Mouse (Mus musculus) layer of hippocampus, postnatal 25 days (tissue): ENCODE results near the gene Ccdc27. TPM values are rescaled to one million over a fixed set of nuclear protein-coding genes. Genes with fewer than 3 reads are reported as not detected.

Source experiments
- DNase-seq, 2 experiments: peaks; one replicate each; pipeline ENCODE4 v3.0.0; 2022; ENCODE audit warnings: mixed read lengths in 2 of 2, low spot score in 1 of 2; ENCODE audit errors: extremely low spot score in 1 of 2
- total RNA-seq, 2 experiments: library from RNA; stranded (reverse); gene quantifications; 2 replicates each; pipeline ENCODE4 v1.2.3; 2021

Gene Ccdc27
- total RNA-seq, 2 experiments from 2014 or later, result 0.66 to 1.1 TPM

DNA sequence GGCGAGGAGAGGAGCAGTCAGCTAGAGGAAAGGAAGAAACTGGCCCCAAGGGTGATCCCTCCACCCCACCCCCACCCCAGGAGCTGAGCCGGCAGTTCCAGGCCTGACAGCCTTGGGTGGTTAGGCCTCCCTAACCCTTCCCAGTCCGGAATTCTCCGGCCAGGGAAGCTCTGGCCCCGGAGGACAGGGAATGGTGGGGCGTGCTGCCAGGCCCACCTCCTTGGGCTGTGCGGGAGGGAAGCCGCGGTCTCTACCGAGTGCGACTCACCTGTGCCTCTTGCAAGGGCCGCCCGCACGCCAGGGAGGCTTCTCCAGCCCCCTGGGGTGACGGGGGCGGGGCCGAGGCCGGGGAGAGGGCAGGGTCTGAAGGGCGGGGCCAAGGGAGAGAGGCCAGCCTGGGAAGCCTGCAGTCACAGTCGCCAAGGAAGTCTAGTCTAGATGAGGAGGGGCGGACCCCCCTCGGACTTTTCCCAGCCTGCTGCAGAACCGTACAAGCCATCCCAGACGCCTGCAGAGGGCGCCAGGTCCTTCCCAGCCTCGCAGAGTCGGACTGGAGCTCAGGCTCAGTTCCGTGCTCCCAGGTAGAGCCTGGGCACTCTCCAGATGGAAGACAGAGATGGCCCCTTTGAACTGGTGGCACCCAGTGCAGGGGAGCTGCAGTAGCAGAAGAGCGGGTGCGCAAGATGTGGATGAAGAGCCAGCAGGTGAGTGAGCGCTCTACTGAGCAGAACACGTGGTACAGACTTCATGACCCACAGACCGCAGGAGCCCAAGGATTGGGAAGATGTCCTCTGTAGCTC is 16.6 kb downstream of the Ccdc27 start, which contains the start of gene Smim1:
Smim1 (minus strand) TSS at position 590 of the 800 bp plus-strand sequence.
- DNase-seq, result peak in 1 of 2 experiments; percentile 64

DNA sequence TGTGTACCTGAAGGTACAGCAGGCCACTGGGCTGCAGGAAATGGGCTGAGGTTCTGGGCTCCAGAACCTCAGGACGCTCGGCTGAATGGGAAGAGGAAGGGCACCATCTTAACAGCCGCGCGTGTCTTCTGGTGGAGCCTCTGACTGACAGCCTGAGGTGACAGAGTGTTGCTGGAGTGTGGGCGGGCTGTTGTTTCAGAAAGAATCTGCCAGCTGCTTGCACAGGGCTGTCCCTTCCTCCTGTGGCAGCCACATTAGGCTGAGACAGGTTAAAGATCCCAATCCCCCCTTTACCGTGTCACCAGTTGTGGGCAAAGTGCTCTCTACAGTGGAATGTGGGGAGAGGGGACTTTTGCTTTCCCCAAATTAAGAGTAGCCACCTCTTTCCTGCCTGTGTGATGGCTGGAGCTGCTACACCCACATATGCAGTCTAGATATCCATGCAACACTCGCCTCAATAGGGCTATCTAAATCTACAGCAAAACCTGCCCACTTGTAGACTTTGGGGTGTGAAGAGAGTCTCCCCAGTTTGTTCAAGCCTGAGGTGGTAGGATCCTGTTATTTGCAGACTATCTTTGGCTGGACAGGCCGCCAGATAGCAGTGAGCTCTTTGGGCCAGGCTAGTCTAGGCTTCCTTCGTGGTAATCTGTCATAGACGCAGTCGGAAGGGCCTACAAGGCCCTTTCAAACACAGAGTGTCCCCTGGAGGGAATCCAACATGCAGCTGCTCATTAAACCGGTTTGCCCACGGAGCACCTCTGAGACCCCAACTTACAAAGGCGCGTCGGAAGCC is 17.6 kb downstream of the Ccdc27 start:
- DNase-seq, result no peak

DNA sequence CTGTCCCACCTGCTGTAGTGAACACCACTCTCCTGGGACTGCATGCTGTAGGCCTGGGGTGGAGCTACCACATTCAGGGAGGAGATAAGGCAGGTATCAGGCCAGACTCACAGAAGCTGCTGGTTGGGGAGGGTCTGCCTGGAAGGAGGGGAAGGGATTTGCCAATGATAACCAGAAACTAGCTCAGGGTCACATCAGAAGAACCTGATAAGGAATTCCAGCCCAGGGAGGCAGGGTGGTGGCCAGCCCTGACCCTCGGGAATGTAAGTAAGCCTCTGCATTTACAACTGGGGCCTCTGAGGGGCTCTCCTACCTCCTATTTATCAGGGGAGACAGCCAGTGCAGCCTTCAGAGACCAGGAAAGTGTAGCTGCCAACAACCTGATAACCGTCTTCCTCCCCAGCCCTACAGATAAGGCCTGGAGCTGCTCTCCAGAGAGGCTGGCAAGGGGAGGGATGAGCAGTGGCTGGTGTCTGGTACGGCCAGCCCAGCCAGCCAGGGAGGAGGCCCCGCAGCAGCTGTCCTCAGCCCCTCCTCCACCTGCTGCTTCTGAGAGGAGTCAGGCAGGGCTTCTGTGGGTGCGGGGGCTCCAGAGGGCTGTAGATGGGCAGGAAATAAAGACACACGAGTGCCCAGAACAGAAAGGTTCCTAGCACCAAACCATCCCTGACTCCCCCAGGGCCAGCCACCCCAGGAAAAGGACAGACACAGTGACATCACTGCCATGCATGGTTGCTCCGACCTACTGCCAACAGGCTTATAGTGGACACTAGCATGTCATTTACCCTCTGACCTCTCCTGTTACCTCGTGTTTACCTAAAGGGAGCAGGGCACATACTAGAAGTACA is 18.5 kb downstream of the Ccdc27 start:
- DNase-seq, result no peak

DNA sequence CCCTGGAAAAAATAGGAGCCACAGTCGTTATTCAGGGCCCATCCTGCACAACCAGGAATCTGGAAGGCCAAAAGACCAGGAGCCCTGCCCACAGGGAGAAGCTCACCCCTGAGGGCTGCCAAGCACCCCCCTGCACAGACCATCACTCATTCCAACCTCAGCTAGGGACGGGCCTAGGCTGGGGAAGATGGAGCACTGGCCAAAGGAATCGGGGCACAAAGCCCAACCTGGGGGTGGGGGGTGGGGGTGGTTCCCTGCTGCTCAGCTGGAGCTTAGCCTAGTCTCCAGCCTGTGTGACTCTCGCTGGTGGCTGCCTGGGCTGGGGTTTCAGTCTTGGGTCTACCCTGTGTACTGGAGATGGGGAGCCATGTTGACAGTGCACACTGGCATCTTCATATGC is 19.6 kb downstream of the Ccdc27 start:
- no peak for DNase-seq

DNA sequence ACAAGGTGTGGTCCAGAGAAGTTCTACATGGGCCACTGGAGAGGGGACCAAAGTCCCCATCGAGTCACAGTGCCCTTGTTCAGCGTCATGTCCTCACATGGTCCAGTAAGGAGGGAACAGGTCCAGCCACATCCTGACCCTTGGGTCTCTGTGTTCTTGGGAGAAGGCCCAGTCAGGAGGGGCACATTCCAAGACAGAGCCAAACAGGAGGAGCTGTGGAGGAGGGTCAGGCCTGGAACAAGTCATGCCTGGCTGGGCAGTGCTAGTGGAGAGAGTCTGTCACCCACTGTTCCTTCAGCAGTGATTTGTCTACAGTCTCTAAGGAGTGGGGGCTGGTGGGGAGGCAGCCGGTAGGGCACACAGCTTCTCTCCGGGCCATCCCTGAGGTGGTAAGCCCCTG is 20.1 kb downstream of the Ccdc27 start:
- DNase-seq, result no peak

DNA sequence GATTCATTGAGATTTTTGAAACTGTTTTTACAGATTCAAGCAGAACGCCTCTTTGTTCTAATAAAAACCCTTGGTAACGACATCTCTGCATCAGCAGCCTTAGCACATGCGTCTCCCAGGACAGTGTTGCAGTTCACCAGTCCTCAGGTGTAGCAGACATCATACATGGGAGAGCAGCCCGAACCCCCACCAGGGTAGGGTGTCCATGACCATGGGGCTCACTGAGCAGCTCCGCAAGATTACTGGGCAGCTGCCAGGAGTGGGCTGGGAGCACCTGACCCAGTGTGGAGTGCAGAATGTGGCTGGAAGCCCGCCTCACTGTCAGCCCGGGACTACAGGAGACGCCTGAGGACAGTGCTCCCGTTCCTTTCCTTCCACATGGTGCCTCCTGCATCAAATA is 21.0 kb downstream of the Ccdc27 start:
- DNase-seq, result no peak

DNA sequence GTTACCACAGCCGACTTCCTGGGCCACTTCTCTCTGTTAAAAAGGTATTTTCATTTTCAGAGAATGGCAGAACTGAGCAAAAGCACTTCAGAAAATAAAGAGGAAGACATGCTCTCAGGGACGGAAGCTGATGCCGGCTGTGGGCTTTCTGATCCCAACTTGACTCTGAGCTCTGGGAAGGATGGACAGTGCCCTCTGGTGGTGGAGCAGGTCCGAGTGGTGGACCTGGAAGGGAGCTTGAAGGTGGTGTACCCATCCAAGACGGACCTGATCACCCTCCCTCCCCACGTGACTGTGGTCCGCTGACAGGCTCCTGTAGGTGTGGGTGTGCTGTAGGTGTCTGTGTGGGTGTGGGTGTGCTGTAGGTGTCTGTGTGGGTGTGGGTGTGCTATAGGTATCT is 22.9 kb downstream of the Ccdc27 start:
- peak in 1 of 2 experiments; percentile 62 for DNase-seq

DNA sequence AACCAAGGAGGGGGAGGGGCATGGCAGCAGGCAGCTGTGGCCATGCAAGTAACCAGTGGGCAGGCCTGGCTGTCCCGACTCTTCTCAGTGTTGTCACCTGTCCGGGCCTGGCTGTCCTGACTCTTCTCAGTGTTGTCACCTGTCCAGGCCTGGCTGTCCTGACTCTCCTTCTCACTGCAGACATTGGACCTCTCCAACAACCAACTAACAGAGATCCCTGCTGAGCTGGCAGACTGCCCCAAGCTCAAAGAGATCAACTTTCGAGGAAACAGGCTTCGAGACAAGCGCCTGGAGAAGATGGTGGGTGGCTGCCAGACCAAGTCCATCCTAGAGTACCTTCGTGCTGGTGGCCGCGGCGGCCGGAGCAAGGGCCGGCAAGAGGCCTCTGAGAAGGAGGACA is 27.0 kb downstream of the Ccdc27 start:
- DNase-seq, result no peak

DNA sequence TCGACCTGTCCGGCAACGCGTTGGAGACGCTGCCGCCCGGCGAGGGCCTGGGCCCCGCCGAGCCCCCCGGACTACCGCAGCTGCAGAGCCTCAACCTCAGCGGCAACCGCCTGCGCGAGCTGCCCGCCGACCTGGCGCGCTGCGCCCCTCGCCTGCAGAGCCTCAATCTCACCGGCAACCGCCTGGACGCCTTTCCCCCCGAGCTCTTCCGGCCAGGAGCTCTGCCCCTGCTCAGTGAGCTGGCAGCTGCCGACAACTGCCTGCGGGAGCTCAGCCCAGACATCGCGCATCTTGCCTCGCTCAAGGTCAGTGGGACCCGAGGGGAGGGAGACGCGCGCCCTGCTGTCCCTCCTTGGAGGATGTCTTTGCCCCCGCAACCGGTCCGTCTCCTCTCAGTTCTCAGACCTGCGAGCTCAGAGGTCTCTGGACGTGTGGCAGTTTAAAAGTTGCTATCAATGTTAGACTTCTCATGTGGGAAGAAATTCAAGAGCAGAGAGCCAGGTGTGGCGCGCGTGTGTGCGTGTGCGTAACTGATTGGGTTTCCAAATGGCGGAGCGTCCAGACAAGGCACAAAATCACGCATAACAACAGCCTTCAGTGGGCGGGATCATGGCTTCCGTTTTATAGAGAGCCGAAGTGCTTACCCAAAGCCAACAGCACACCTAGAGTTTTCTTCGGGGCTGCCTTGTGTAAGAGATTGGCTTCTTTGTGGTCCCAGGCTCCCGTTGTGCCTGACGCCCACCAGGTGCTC is 30.2 kb downstream of the Ccdc27 start:
- DNase-seq, result no peak

DNA sequence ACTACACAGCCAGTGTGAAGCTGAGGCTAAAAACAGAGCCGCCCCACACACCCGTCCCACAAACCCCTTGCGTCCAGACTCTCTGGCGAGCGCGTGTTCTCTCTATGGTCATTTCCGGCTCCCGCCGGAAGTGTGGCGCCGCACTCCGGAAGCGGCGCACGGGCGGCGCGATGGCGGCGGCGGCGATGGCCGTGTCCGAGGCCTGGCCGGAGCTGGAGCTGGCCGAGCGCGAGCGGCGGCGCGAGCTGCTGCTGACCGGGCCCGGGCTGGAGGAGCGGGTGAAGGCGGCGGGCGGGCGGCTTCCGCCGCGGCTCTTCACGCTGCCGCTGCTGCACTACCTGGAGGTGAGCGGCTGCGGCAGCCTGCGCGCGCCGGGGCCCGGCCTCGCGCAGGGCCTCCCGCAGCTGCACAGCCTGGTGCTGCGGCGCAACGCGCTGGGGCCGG is 30.8 kb downstream of the Ccdc27 start, which contains the start of gene Lrrc47:
Lrrc47 (plus strand) TSS at position 86 of the 444 bp plus-strand sequence.
- DNase-seq, result peak; percentile 69 to 77

DNA sequence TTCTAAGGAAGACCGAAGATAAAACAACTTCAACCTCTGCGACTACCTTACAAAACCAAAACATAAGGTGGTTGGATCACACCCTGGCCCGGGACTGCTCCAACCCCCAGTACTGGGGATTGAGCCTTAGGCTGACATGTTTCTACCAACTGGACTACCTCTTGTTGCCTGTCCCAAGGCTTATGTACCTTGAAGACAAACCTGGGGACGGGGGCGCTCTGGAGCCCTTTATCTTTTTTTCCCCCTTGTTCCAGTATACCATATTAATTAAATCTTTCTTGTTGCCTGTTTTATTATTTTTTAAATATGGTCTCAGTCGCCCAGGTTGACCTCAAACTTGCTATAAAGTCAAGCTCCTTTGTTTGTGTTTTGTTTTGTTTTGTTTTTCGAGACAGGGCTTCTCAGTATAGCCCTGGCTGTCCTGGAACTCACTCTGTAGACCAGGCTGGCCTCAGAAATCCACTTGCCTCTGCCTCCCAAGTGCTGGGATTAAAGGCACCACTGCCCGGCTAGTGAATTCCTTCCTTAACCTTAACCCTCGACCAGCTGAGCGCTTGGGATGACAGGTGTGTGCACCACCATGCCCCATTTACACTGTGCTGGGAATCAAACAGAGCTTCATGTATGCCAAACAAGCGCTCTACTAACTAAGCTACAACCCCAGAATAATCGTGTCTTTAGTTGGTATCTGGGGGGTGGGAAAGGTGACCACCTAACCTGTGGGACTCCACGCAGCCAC is 31.4 kb downstream of the Ccdc27 start:
- DNase-seq, result no peak

DNA sequence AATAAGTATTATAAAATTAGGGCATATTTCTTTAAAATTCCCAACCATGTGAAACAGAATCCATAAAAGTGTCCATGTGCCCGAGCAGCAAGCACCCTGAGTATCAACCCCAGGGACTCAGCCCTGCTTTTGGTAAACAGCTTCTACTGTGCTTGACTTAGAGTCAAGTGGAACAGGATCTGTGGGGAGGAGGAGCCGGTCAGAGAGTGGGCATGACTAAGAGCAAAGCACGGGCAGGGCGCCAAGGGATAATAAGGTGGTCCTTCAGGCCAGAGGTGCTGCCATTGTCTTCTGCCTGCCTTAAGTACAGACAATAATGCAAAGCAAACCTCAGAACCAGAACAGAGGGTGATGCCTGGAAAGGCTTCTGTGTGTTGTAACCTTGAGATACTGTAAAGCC is 34.7 kb downstream of the Ccdc27 start:
- no peak for DNase-seq

DNA sequence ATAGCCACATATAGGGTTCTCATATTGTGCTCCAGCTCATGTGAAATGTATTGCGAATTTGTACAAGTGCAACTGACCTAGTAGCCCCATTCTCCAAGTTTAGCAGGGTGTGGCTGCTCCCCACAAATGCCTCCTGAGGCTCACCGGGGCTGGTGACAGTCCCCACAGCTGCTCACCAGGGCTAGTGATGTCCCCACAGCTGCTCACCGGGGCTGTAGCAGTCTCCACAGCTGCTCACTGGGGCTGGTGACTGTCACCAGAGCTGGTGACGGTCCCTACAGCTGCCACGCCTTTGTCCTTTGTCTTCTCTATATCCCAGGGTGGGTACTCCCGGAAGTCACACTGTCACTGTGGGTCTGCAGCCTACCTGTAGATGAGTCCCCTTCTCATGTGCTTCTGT is 36.2 kb downstream of the Ccdc27 start:
- DNase-seq, result no peak

DNA sequence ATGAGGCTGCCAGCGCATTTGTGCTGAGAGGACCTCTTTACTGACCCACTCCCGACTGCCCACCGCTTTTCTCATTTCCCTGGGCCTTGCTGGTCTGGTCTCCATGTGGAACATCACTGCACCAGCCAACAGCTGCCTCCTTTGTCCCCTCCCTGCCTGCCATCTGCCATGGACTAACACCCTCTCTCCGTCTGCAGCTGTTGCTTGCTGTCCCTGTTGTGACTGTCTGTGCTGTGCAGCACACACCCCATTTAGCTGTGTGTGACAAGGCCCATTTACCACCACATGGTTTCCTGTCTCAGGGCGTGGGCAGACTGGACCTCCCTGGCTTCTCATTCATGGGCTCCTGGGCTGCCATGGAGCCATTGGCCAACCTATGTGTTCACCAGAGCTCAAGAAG is 37.0 kb downstream of the Ccdc27 start:
- no peak for DNase-seq

DNA sequence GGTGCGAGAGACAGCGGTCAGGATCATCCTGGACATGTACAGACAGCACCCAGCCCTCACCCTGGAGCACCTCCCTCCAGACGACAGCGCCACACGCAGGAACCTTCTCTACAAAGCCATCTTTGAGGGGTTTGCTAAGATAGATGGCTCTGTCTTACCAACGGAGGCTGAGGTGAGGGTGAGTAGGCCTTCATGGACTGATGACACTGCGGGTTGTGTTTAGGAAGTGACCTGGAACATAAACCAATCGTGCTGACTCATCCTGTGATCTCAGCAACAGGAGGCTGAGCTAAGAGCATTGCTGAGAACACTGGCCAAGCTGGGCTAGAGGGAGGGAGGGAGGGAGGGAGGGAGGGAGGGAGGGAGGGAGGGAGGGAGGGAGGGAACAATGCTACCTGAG is 49.0 kb downstream of the Ccdc27 start:
- DNase-seq, result no peak

DNA sequence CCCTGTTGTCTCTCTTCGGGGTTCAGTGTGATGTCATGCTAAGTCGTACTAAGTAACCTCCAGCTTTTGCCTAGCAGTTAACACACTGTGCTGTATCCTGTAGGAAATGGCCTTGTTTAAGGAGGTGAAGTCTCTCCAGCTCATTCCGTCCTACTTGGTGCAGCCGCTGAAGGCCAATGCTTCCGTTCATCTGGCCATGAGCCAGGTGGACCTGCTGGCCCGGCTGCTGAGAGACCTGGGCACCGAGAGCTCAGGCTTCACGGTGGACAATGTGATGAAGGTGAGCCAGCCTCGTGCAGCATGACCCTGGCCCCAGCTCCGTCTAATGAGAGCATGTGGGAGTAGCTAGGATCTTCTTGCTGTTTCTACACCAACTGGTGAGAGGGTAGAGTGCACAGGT is 49.8 kb downstream of the Ccdc27 start:
- DNase-seq, result no peak

DNA sequence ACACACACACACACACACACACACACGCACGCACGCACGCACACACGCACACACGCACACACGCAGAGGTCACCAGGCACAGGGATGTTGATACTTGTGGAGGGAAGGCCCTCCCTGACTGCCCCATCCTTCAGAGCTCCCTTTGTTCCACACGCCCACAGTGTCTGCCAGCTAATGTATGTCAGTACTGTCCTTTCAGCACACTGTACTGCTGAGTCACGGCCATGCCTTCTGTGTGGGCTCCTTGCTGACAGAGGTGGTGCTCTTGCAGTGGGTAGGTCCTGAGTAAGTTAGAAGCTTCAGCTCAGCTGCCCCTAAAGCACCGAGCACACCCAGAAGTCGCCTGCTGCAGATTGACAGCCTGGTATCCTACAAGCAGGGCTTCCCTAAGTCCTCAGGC is 62.0 kb downstream of the Ccdc27 start:
- DNase-seq, result no peak

DNA sequence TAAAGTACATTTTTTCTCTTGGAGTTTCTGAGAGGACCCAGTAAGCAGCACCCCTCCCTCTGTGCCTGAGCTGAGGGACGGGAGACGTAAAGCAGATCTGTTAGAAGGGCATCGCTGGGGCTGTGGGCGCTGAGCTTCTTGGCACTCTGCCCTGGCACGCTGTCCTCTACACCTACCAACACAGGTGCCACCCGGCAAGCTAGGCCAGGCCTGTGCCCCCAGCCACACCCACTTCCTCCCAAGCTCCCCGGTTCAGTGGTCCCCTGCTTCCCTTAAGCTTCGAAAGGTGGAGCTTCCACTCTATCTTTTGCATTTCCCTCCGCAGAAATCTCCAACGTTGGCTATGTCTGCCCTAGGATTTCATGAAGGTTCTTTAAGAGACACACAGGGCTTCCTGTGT is 63.2 kb downstream of the Ccdc27 start:
- no peak for DNase-seq
